Mouse (Mus musculus) ES-E14 (cell line): ENCODE data around the gene Fbxl18.

Source experiments
- HCFC1 ChIP-seq: IDR thresholded peaks from 2 replicates; pipeline ENCODE4 v1.6.1; 2012; ENCODE audit warnings: low read length, inconsistent platforms, borderline replicate concordance; ENCODE audit not compliant: insufficient read depth
- MAFK ChIP-seq: IDR thresholded peaks from 2 replicates; pipeline ENCODE4 v1.6.1; 2014; ENCODE audit warnings: mild to moderate bottlenecking, low read depth, low read length, inconsistent platforms; ENCODE audit not compliant: insufficient read depth
- ZC3H11A ChIP-seq: IDR thresholded peaks from 2 replicates; pipeline ENCODE4 v1.6.1; 2012; ENCODE audit warnings: low read depth, mild to moderate bottlenecking, inconsistent platforms, low read length, borderline replicate concordance
- ZNF384 ChIP-seq: IDR thresholded peaks from 2 replicates; pipeline ENCODE4 v1.6.1; 2012; ENCODE audit warnings: low read depth, low read length, inconsistent platforms

DNA sequence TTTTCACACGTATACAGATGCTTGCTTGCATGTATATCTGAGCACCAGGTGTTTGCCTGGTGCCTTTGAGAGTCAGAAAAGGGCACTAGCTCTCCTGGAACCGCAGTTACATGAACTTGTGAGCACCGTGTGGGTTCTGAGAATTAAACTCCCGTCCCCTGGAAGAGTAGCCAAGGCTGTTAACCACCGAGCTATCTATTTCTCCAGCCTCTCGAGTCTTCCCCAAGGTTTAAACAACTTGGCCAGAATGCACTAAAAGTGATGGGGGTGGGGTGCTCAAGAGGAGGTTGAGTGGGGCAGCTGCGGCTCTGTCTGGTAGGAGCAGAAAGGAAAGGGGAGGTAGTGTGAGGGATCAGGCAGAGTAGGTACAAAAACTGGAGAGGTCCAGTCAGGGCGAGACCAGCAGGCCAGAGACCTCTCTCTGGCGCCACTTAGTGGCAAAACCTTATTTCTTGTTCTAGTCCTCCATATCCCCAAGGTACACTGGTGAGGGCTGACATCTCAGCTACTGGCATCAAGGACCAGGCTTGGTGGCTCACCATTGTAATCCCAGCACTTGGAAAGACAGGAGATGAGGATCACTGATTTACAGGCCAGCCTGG, 37.0 kb upstream of the Fbxl18 start:
- TF ChIP-seq ZNF384 (no peak), MAFK (no peak), ZC3H11A (no peak; the same call in 1 of the 2 replicates), HCFC1 (no peak)
